Mouse (Mus musculus) limb, embryonic 12.5 days (tissue): ENCODE data around the gene Gm20388. TPM values are rescaled to one million over a fixed set of nuclear protein-coding genes. Genes with fewer than 3 reads are reported as not detected.

Experiments
- ATAC-seq: fragments of 200-750 bp; cut with Nextera tagmentation; 2 replicates; pipeline ENCODE4 v1.8.0; 2017; ENCODE audit warnings: low read depth, moderate TSS enrichment; ENCODE audit not compliant: insufficient number of reproducible peaks, insufficient read depth, low FRiP score, low TSS enrichment
- H3K27ac ChIP-seq: fragments of 300-500 bp; sonication (generic); 2 replicates; pipeline ENCODE4 v1.5.1; 2016; ENCODE audit warnings: mild to moderate bottlenecking, moderate library complexity
- H3K27me3 ChIP-seq: fragments of 300-500 bp; sonication (generic); 2 replicates; pipeline ENCODE4 v1.6.1; 2016; ENCODE audit warnings: mild to moderate bottlenecking, moderate library complexity
- H3K36me3 ChIP-seq: fragments of 300-500 bp; sonication (generic); 2 replicates; pipeline ENCODE4 v1.6.1; 2016; ENCODE audit warnings: mild to moderate bottlenecking, moderate library complexity
- H3K4me1 ChIP-seq: fragments of 300-500 bp; sonication (generic); replicated peaks from 2 replicates; pipeline ENCODE4 v1.6.1; 2016
- H3K4me2 ChIP-seq: fragments of 300-500 bp; sonication (generic); 2 replicates; pipeline ENCODE4 v1.6.1; 2016; ENCODE audit warnings: mild to moderate bottlenecking, moderate library complexity
- H3K4me3 ChIP-seq: fragments of 300-500 bp; sonication (generic); replicated peaks from 2 replicates; pipeline ENCODE4 v1.5.1; 2016; ENCODE audit warnings: mild to moderate bottlenecking
- H3K9ac ChIP-seq: fragments of 300-500 bp; sonication (generic); replicated peaks from 2 replicates; pipeline ENCODE4 v1.6.1; 2016; ENCODE audit warnings: mild to moderate bottlenecking, moderate library complexity
- H3K9me3 ChIP-seq: fragments of 300-500 bp; sonication (generic); 2 replicates; pipeline ENCODE4 v1.6.1; 2016; ENCODE audit warnings: mild to moderate bottlenecking, moderate library complexity
- WGBS: fragments of 180-500 bp; shearing (Covaris S2); methylation state at CpG from one replicate; pipeline ENCODE4 v1.1.7; 2016; 5-methylcytosine and 5-hydroxymethylcytosine counted together
- polyA plus RNA-seq: library from polyadenylated mRNA; unstranded; fragments of >200 nt; fragmentation: Nextera tagmentation; extraction: Ambion mirVana; gene quantifications from 2 replicates; pipeline ENCODE4 v1.2.1, GENCODE M21; 2016

The Gm20388 gene
- polyA plus RNA-seq, 1 experiment from 2014 or later = not detected

DNA sequence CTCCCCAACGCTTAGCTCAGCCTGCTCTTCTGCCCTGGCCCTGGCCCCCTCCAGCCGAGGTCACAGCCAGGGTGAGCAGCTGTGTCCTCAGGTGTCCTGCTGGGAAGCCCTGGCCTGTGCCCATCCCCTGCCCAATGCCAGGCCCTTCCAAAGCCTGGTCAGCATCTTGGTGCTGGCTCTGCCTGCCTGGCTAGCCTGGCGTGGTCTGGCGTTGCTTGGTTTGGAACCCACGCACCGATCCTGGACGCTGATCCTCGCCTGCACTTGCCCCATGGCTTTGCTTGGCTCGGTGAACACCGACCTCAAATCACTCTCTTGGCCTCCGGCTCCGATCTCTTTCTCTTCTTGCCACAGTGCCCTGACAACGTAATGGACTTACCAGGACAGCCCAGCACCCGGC lies 152.1 kb downstream of the Gm20388 start:
- Histone ChIP-seq H3K36me3 (no peaks in the 10 kb centered on the region), H3K9me3 (no peaks in the 10 kb centered on the region), H3K9ac (no peak overlapping the region), H3K4me3 (no peak overlapping the region), H3K4me1 (peaks cover 2% of the 10 kb centered on the region), H3K4me2 (no peak overlapping the region), H3K27me3 (no peaks in the 10 kb centered on the region), H3K27ac (no peak overlapping the region)
- no peak for ATAC-seq
- WGBS = 90% methylated on average over 14 of the region's 14 CpGs

DNA sequence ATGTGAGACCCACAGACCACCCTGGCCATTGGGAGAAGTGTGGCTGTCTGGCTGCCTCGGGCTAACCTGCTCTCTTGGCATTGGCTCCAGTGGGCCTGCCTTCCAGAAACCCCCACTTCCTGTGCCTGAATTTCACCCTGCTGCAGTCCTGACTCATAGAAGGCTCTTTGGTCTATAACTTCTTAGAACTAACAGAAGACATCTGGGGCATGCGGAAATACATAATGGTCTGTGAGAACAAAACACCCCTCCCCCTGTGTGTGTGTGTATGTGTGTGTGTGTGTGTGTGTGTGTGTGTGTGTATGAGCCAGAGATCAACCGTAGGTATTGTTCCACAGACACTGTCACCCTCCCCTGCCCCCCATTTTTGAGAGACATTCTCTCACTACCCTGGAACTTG lies 152.7 kb downstream of the Gm20388 start:
- H3K4me1 ChIP-seq = peaks cover 8% of the 10 kb centered on the region
- no peak overlapping the region for H3K9ac ChIP-seq
- no peaks in the 10 kb centered on the region for H3K9me3 ChIP-seq
- no peaks in the 10 kb centered on the region for H3K27me3 ChIP-seq
- no peak for ATAC-seq
- H3K4me3 ChIP-seq = no peak overlapping the region
- no peak overlapping the region for H3K27ac ChIP-seq
- H3K4me2 ChIP-seq = no peak overlapping the region
- 81% methylated on average over 3 of the region's 3 CpGs for WGBS
- H3K36me3 ChIP-seq = no peaks in the 10 kb centered on the region

DNA sequence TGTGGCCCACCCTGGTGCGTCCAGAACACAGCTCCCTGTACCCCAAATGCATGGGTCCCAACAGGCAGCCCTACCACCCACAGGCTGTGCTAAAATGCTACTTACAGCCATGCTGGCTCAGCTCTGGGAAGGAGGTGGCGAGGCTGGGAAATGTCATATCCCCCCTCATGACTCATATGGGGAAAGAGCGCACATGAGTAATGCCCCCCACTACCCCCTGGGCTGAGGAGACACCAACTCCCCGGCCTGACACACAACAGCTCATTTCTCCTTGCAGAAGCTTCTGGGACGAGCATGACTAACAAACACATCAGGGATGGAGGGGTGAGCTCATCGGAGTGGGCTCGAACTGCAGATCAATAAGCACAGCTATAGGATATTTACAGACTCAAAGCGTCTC lies 155.0 kb downstream of the Gm20388 start:
- H3K36me3 ChIP-seq = no peaks in the 10 kb centered on the region
- H3K4me1 ChIP-seq = peaks cover 11% of the 10 kb centered on the region
- H3K27ac ChIP-seq = no peak overlapping the region
- no peaks in the 10 kb centered on the region for H3K9me3 ChIP-seq
- 92% methylated on average over 8 of the region's 8 CpGs for WGBS
- no peak overlapping the region for H3K4me3 ChIP-seq
- no peak overlapping the region for H3K9ac ChIP-seq
- H3K27me3 ChIP-seq = no peaks in the 10 kb centered on the region
- H3K4me2 ChIP-seq = no peak overlapping the region
- no peak for ATAC-seq

DNA sequence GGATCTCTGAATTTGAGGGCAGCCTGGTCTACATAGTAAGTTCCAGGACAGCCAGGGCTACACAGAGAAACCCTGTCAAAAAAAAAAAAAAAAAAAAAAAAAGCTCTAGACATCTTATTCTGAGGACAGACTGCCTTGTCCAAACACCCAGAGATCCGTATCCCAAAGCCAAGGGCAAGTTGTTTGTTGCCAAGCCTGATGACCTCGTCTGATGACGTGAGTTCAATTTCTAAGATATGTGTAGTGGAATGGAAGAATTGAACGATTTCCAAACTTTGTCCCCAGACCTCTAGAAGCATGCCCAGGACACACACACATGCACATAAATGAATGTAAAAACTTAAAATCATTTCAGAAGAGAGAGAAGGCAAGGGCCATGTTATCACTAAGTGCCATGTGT lies 155.6 kb downstream of the Gm20388 start:
- H3K4me1 ChIP-seq = peaks cover 11% of the 10 kb centered on the region
- WGBS = 90% methylated on average over 4 of the region's 4 CpGs
- H3K36me3 ChIP-seq = no peaks in the 10 kb centered on the region
- no peaks in the 10 kb centered on the region for H3K27me3 ChIP-seq
- ATAC-seq = no peak
- no peak overlapping the region for H3K27ac ChIP-seq
- H3K9ac ChIP-seq = no peak overlapping the region
- no peaks in the 10 kb centered on the region for H3K9me3 ChIP-seq
- H3K4me3 ChIP-seq = no peak overlapping the region
- H3K4me2 ChIP-seq = no peak overlapping the region

DNA sequence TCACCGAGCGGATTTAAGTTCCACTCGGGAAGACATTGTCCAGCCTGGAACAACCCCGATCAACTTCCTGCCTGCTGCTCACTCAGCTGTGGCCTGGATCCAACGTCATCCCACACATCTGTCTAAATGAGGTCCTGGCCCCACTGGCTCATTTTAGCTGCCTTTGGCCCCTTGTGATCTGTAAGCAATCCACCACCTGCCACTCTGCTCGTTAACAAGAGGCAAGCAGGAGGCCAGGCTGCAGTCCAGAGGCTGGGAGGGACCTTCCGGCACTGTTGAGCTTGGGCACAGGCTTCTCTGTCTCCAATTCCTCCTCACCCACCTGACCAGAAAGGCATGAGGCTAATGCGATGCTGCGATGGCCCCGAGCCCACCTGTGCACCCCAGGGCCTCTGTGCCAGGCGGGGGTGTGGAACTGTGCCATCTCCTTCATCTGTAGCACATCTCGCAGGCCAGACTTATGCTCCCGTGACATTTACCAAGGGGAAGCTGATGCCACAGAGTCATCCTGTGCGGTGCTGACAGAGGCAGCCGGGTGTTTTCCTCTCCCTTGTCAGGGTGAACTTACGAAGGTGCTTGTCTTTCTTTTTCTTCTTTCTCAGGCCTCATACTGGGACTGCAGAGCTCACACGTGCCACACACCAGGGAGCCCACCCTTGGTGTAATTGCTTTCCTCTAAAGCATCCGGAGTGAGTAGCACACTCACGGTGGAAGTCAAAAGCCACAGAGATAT lies 157.5 kb downstream of the Gm20388 start:
- Histone ChIP-seq H3K9me3 (no peaks in the 10 kb centered on the region), H3K4me3 (no peak overlapping the region), H3K27me3 (no peaks in the 10 kb centered on the region), H3K27ac (peak overlapping the region; percentile 37; the same call in 1 of the 2 replicates), H3K36me3 (no peaks in the 10 kb centered on the region), H3K4me2 (no peak overlapping the region), H3K4me1 (peaks cover 14% of the 10 kb centered on the region), H3K9ac (0 out of 2 replicates have a peak overlapping the region, but pooled peaks have one; percentile 23)
- ATAC-seq = no peak
- 43% methylated on average over 19 of the region's 19 CpGs for WGBS

DNA sequence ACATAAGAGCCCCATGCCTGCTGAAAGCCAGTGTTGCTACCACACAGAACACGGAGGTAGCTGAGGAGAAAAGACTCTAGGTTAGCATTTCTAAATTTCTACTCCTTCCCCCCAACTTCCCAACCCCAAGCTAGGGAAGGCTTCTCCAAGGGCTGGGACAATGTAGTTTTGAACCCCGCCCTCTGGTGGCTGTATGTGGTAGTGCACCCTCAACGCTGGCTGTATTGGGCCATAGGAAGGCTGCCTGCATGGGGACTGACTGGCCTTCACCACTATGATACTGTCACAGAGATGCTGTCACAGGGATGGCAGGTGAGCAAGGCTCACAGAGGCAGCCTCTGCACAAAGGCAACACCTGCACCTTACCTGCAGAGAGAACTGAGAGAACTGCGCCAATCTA lies 161.0 kb downstream of the Gm20388 start:
- H3K4me3 ChIP-seq = no peak overlapping the region

DNA sequence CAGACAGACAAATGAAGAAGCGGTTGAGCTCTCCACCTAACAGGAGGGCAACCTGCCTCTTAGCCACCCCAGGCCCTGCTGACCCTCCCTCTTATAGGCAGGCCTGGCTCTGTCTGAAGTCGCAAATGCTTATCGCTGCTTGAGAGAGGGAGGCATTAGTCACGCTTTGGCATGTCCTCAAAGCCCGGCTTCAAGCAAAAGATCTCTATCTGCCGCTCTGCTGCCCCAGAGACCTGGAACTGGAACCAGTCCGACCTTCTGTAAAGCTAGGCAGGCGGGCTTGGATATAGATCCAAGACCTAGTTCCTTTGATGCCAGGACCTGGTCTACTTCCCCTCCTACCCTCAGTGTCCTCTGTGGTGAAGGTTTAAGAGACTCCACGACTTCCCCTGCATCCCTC lies 161.6 kb downstream of the Gm20388 start:
- no peak overlapping the region for H3K4me3 ChIP-seq
- no peak overlapping the region for H3K4me2 ChIP-seq
- H3K27ac ChIP-seq = no peak overlapping the region
- H3K36me3 ChIP-seq = no peaks in the 10 kb centered on the region
- H3K9ac ChIP-seq = no peak overlapping the region
- ATAC-seq = no peak
- H3K9me3 ChIP-seq = no peaks in the 10 kb centered on the region
- WGBS = 73% methylated on average over 9 of the region's 9 CpGs
- H3K27me3 ChIP-seq = peaks cover 3% of the 10 kb centered on the region; the same call in 1 of the 2 replicates
- H3K4me1 ChIP-seq = peaks cover 16% of the 10 kb centered on the region

More for the DNA sequence above, 161.0 kb downstream of the Gm20388 start:
- no peak overlapping the region for H3K4me2 ChIP-seq
- peaks cover 3% of the 10 kb centered on the region; the same call in 1 of the 2 replicates for H3K27me3 ChIP-seq
- no peak overlapping the region for H3K9ac ChIP-seq
- H3K36me3 ChIP-seq = no peaks in the 10 kb centered on the region
- no peak overlapping the region for H3K27ac ChIP-seq
- H3K9me3 ChIP-seq = no peaks in the 10 kb centered on the region
- WGBS = 26% methylated on average over 4 of the region's 4 CpGs
- peak; percentile 58; the same call in 1 of the 2 replicates for ATAC-seq
- H3K4me1 ChIP-seq = peaks cover 16% of the 10 kb centered on the region

DNA sequence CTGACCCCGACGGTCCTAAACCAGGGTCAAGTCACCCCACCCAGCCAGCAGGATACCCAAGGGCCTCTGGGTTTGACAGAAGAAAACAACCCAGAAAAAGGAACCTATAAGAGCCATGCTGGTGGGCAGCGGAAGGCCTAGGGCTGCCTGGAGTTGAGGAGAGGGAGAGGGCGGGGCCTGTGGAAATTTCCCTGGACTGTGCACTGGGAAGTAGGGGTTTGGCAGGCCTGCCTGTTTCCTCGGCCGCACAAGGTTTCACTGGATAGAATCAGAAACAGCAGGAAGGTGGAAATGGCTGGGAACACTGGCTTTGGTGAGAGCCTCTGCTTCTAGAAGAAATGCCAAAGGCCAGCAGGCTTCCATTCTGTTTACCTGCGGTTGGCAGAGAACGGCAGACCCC lies 162.2 kb downstream of the Gm20388 start:
- no peak for ATAC-seq

DNA sequence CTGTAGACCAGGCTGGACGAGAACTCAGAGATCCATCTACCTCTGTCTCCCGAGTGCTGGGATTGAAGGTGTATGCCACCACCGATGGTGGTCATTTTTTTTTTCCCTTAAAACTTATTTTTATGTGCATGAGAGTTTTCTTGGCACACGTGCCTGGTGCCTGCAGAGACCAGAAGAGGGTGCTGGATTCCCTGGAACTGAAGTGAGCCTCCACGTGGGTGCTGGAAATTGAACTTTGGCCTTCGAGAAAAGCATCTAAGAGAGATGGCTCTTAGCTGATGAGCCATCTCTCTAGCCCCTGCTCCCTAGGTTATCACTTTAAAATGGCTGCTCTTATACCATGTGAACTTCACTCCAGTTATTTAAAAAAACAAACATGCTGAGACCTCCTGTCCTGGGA lies 163.9 kb downstream of the Gm20388 start:
- H3K9ac ChIP-seq = no peak overlapping the region
- no peak overlapping the region for H3K4me2 ChIP-seq
- ATAC-seq = no peak
- peaks cover 3% of the 10 kb centered on the region; the same call in 1 of the 2 replicates for H3K27me3 ChIP-seq
- 68% methylated on average over 6 of the region's 6 CpGs for WGBS
- H3K27ac ChIP-seq = no peak overlapping the region
- no peaks in the 10 kb centered on the region for H3K9me3 ChIP-seq
- H3K4me3 ChIP-seq = no peak overlapping the region
- H3K4me1 ChIP-seq = peaks cover 5% of the 10 kb centered on the region; the same call in 1 of the 2 replicates
- H3K36me3 ChIP-seq = no peaks in the 10 kb centered on the region

More for the DNA sequence above, 162.2 kb downstream of the Gm20388 start:
- Histone ChIP-seq H3K4me1 (peaks cover 13% of the 10 kb centered on the region), H3K9ac (no peak overlapping the region), H3K36me3 (no peaks in the 10 kb centered on the region), H3K27me3 (peaks cover 3% of the 10 kb centered on the region; the same call in 1 of the 2 replicates), H3K27ac (peak overlapping the region; percentile 41; the same call in 1 of the 2 replicates), H3K4me3 (no peak overlapping the region), H3K9me3 (no peaks in the 10 kb centered on the region), H3K4me2 (no peak overlapping the region)
- 74% methylated on average over 8 of the region's 8 CpGs for WGBS

DNA sequence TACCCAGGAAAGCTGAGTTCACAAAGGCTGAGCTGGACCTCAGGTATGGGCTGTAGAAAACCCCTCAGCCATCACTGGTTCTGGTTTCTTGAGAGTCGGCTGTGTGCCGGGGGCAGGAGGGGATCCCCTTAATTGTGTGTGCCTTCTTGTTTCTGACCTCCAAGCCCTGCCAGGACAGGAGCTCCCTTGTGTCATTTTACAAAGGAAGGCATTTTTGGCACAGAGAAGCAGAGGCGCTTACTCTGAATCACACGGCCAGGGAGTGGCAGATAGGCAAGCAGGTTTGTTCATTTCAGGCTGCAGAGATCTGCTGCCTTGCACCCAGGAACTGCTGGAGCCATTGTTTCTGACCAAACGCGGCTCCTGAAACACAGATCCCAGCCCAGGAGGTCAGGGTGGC lies 164.7 kb downstream of the Gm20388 start:
- Histone ChIP-seq H3K4me2 (no peak overlapping the region), H3K9ac (no peak overlapping the region), H3K27me3 (peaks cover 3% of the 10 kb centered on the region; the same call in 1 of the 2 replicates), H3K4me1 (peaks cover 5% of the 10 kb centered on the region; the same call in 1 of the 2 replicates), H3K27ac (no peak overlapping the region), H3K4me3 (no peak overlapping the region), H3K9me3 (no peaks in the 10 kb centered on the region), H3K36me3 (peaks cover 6% of the 10 kb centered on the region; the same call in 1 of the 2 replicates)
- 72% methylated on average over 6 of the region's 6 CpGs for WGBS
- ATAC-seq = no peak

DNA sequence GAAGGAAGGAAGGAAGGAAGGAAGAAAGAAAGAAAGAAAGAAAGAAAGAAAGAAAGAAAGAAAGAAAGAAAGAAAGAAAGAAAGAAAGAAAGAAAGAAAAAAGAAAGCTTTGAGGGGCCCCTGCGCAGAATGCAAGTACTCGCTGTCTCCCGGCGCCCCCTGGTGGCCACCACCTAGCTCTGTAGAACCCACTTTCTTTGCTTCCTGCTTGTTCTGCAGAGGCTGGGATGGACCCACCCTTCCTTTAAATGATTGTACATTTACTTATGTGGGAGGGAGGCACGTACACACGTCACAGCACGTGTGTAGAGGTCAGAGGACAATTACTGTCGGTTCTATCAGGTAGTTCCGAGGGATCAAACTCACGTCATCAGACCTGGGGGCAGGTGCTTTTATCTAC lies 167.4 kb downstream of the Gm20388 start:
- Histone ChIP-seq H3K4me3 (no peak overlapping the region), H3K27me3 (peaks cover 3% of the 10 kb centered on the region; the same call in 1 of the 2 replicates), H3K36me3 (peaks cover 34% of the 10 kb centered on the region), H3K27ac (no peak overlapping the region), H3K9ac (no peak overlapping the region), H3K4me1 (peaks cover 2% of the 10 kb centered on the region), H3K9me3 (no peaks in the 10 kb centered on the region), H3K4me2 (no peak overlapping the region)
- WGBS = 18% methylated on average over 10 of the region's 10 CpGs
- ATAC-seq = no peak
